Comparison of ENCODE assay signal across 8 mouse cellular contexts in the genomic region with DNA sequence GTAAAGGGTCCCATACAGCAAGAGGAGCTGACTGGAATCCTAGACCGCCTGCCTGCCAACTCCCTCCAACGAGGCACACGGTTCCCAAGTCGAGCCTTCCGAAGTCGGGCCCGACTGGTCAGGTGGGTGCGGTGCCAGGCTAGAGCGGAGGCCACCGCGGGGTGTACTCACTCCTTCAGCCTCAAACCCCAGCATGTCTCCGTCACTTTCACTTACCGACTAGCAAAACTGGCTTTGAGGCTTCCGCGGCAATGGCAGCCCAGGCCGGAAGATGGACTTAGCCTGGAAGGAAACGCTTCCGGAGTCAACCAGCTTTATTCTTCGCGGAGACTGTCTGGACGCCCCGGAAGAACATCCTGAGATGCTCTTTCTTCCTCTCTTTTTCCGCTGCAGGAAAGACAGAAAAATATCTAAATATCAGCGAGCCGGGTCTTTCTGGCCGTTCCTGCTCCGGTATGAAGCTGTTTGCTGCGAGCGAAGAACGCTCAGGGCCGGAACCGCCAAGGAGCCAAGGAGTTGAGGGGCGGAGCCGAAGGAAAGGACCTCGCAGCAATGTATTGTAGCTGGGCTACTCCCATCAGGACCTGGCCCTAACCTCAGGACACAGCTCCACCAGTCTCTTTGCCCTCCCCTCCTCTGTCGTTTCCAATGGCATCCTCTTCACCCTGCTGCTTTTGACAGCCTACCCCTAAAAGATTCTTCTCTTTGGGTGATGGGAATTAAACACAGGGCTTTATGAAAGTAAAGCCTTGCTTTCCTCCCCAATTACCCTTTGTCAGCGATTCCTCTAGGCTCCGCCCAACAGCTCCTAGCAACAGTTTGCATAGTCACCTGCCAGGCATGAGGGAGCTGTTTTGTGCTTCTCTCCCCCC. TPM values are rescaled to one million over a fixed set of nuclear protein-coding genes. Genes with fewer than 3 reads are reported as not detected.
DNase-seq lines count a peak whose midpoint lies in the region; ATAC-seq lines count a peak whose summit lies in the region.

No protein-coding gene starts in this region.

- ATAC-seq in heart, embryonic 11.5 days (replicated peaks; ENCODE audit: insufficient number of reproducible peaks, low FRiP score, low TSS enrichment) = peak; percentile 92
- ATAC-seq in kidney, embryonic 16.5 days (ENCODE audit: low FRiP score, low TSS enrichment) = peak; percentile 96

- H3K9ac ChIP-seq in heart, embryonic 11.5 days (ENCODE audit: low read depth, low read length) = peak overlapping the region; percentile 92
- H3K9ac ChIP-seq in kidney, embryonic 16.5 days (replicated peaks; ENCODE audit: low read length) = peak overlapping the region; percentile 80

- H3K9me3 ChIP-seq in erythroblast, embryonic 14.5 days (ENCODE audit: control insufficient read depth, low read length) = no peaks in the 10 kb centered on the region
- H3K9me3 ChIP-seq in heart, embryonic 11.5 days (replicated peaks; ENCODE audit: control insufficient read depth, low read length) = no peaks in the 10 kb centered on the region
- H3K9me3 ChIP-seq in kidney, embryonic 16.5 days (ENCODE audit: low read length) = no peaks in the 10 kb centered on the region

- peaks cover 39% of the 10 kb centered on the region for H3K36me3 ChIP-seq in erythroblast, embryonic 14.5 days (ENCODE audit: control insufficient read depth)
- H3K36me3 ChIP-seq in heart, embryonic 11.5 days (ENCODE audit: control insufficient read depth, insufficient read depth, low read length) = no peaks in the 10 kb centered on the region
- H3K36me3 ChIP-seq in kidney, embryonic 16.5 days (ENCODE audit: insufficient read depth, low read length) = peaks cover 11% of the 10 kb centered on the region

- DNase-seq in CD4-positive helper T cell, adult 2 months (ENCODE audit: low read depth, low spot score) = peak; percentile 92
- peak; percentile 89 for DNase-seq in brain, embryonic 18.5 days (ENCODE audit: low read depth, low spot score)
- peak; percentile 84 for DNase-seq in liver
- DNase-seq in monocyte, adult 2 months (ENCODE audit: low read depth in 1 of 2, low spot score in 2 of 2) = peak; percentile 52 to 61
- DNase-seq in spleen, postnatal 14 days (ENCODE audit: low spot score in 2 of 2) = peak; percentile 45 to 66

- H3K4me1 ChIP-seq in erythroblast, embryonic 14.5 days (ENCODE audit: control insufficient read depth) = peaks cover 34% of the 10 kb centered on the region
- peaks cover 8% of the 10 kb centered on the region for H3K4me1 ChIP-seq in heart, embryonic 11.5 days (ENCODE audit: control insufficient read depth, insufficient read depth, low read length)
- H3K4me1 ChIP-seq in kidney, embryonic 16.5 days (ENCODE audit: insufficient read depth, low read length) = peaks cover 13% of the 10 kb centered on the region

- WGBS in heart, embryonic 11.5 days (ENCODE audit: insufficient replicate concordance) = under 1% methylated on average over 38 of the region's 38 CpGs
- WGBS in kidney, embryonic 16.5 days = under 1% methylated on average over 38 of the region's 38 CpGs

- peak overlapping the region; percentile 85 for H3K27ac ChIP-seq in heart, embryonic 11.5 days (ENCODE audit: low read depth, low read length)
- peak overlapping the region; percentile 96 for H3K27ac ChIP-seq in kidney, embryonic 16.5 days (ENCODE audit: low read length)

- peak overlapping the region; percentile 99 for H3K4me3 ChIP-seq in erythroblast, embryonic 14.5 days (replicated peaks)
- peak overlapping the region; percentile 76 for H3K4me3 ChIP-seq in heart, embryonic 11.5 days (ENCODE audit: low read depth, low read length)
- peak overlapping the region; percentile 73 for H3K4me3 ChIP-seq in kidney, embryonic 16.5 days (ENCODE audit: low read length)

- peak overlapping the region; percentile 76 for H3K4me2 ChIP-seq in heart, embryonic 11.5 days
- peak overlapping the region; percentile 77 for H3K4me2 ChIP-seq in kidney, embryonic 16.5 days (replicated peaks; ENCODE audit: low read depth, low read length)

- H3K27me3 ChIP-seq in erythroblast, embryonic 14.5 days (ENCODE audit: control insufficient read depth) = no peaks in the 10 kb centered on the region
- H3K27me3 ChIP-seq in heart, embryonic 11.5 days (ENCODE audit: control insufficient read depth, insufficient read depth, low read length) = no peaks in the 10 kb centered on the region
- H3K27me3 ChIP-seq in kidney, embryonic 16.5 days (ENCODE audit: insufficient read depth, low read length) = no peaks in the 10 kb centered on the region

RNA-seq across cellular contexts. Expression of gene Rc3h2, which starts 8.1 kb away (rescaled TPM):
- polyA plus RNA-seq in erythroblast, embryonic 14.5 days (2012) = 0.03 and 0.07 TPM in 2 replicates
- polyA plus RNA-seq in heart, embryonic 11.5 days (2014; fragmentation: Nextera tagmentation; extraction: Ambion mirVana) = 12.7 and 14.9 TPM in 2 replicates
- 10.6 and 14.8 TPM in 2 replicates for polyA plus RNA-seq in kidney, embryonic 16.5 days (2015; fragmentation: Nextera tagmentation; extraction: Ambion mirVana)

RNA-seq across cellular contexts. Expression of gene Zbtb26, which starts 12.1 kb away (rescaled TPM):
- polyA plus RNA-seq in erythroblast, embryonic 14.5 days (2012) = 0.03 TPM in 1 of 2 replicates, not detected in the other
- polyA plus RNA-seq in heart, embryonic 11.5 days (2014; fragmentation: Nextera tagmentation; extraction: Ambion mirVana) = 6.8 and 6.9 TPM in 2 replicates
- 8.2 and 9.6 TPM in 2 replicates for polyA plus RNA-seq in kidney, embryonic 16.5 days (2015; fragmentation: Nextera tagmentation; extraction: Ambion mirVana)

RNA-seq across cellular contexts. Expression of gene Zbtb6, which starts 12.1 kb away (rescaled TPM):
- 0.01 and 0.04 TPM in 2 replicates for polyA plus RNA-seq in erythroblast, embryonic 14.5 days (2012)
- 2.8 and 3.8 TPM in 2 replicates for polyA plus RNA-seq in heart, embryonic 11.5 days (2014; fragmentation: Nextera tagmentation; extraction: Ambion mirVana)
- polyA plus RNA-seq in kidney, embryonic 16.5 days (2015; fragmentation: Nextera tagmentation; extraction: Ambion mirVana) = 8.3 and 9.1 TPM in 2 replicates

RNA-seq across cellular contexts. Expression of gene Rabgap1, which starts 12.2 kb away (rescaled TPM):
- 0.07 and 0.09 TPM in 2 replicates for polyA plus RNA-seq in erythroblast, embryonic 14.5 days (2012)
- polyA plus RNA-seq in heart, embryonic 11.5 days (2014; fragmentation: Nextera tagmentation; extraction: Ambion mirVana) = 26.8 and 52.3 TPM in 2 replicates
- 33.3 and 42.0 TPM in 2 replicates for polyA plus RNA-seq in kidney, embryonic 16.5 days (2015; fragmentation: Nextera tagmentation; extraction: Ambion mirVana)

Comparison
In these comparisons a context has a peak if more than half of its experiments do, and no peak if none do; other contexts are left out.
1. Peak in every context shown above with its lines: DNase-seq, ATAC-seq, H3K4me3 ChIP-seq and H3K27ac ChIP-seq.
2. RNA of gene Rc3h2, which starts 8.1 kb away (polyA plus RNA-seq): 12.7 to 14.9 TPM in heart, embryonic 11.5 days and 10.6 to 14.8 TPM in kidney, embryonic 16.5 days; 0.03 to 0.07 TPM in erythroblast, embryonic 14.5 days; every median in the first group is over 10 times any median in the second.